Mouse (Mus musculus): ENCODE measurements at regions not wholly inside any gene's neighbourhood (a gene's known extent, or its start where the extent isn't known, plus 50 kb on each side); places are given as distances from the start of the nearest gene placed in this dataset.
A peak's percentile ranks its signal among the peaks of the same experiment; 100 is the strongest.

DNA sequence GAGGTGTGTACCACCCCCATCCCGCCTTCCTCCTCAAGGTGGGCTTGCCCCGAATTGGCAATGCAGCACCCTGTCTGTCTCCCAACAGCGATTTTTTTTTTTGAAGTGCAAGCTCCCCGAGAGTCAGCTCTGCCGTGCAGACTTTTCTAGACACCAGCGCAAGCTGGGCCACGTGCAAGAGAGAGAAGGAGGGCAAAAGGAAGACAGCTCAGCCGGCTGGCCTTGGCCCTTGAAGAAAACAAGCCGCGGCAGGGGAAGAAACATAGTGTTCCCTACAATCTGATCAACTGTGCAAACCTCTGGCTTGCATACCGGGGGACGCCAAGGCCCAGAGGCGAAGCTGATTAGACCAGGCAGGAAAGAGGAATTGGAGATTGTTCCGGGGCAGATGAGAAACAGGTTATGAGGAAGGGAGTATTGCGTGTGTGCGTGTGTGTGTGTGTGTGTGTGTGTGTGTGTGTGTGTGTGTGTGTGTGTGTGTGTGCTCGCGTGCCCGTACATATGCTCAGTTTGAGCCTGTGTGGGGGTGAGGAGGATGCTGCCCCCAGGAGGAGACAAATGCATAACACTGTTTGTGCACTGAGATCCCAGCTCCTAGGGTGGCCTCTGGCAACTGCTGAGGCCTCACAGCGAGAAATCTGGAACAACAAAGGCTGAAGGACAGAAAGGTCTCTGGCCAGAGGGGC is 83.2 kb upstream of the Zfp648 start:
- Histone ChIP-seq H3K4me3 (ENCODE audit: low read depth, low read length) (no peak overlapping the region), H3K9me3 (replicated peaks; ENCODE audit: control insufficient read depth, low read length) (no peaks in the 10 kb centered on the region), H3K4me1 (ENCODE audit: control insufficient read depth, insufficient read depth, low read length) (no peaks in the 10 kb centered on the region), H3K4me2 (ENCODE audit: low read depth, low read length) (peak overlapping the region; percentile 0; the same call in 1 of the 2 replicates), H3K9ac (replicated peaks; ENCODE audit: low read length) (0 out of 2 replicates have a peak overlapping the region, but pooled peaks have one; percentile 18), H3K27me3 (ENCODE audit: control insufficient read depth, insufficient read depth, low read length) (no peaks in the 10 kb centered on the region), H3K27ac (replicated peaks; ENCODE audit: low read depth, low read length) (no peak overlapping the region), H3K36me3 (replicated peaks; ENCODE audit: control insufficient read depth, insufficient read depth, low read depth, low read length) (no peaks in the 10 kb centered on the region)
- ATAC-seq (replicated peaks; ENCODE audit: insufficient number of reproducible peaks, low FRiP score, low TSS enrichment, low read depth) (no peak; the same call in 1 of the 2 replicates), DNase-seq (ENCODE audit: low spot score) (peak; percentile 45)
- WGBS: 36% methylated on average over 20 of the region's 20 CpGs

DNA sequence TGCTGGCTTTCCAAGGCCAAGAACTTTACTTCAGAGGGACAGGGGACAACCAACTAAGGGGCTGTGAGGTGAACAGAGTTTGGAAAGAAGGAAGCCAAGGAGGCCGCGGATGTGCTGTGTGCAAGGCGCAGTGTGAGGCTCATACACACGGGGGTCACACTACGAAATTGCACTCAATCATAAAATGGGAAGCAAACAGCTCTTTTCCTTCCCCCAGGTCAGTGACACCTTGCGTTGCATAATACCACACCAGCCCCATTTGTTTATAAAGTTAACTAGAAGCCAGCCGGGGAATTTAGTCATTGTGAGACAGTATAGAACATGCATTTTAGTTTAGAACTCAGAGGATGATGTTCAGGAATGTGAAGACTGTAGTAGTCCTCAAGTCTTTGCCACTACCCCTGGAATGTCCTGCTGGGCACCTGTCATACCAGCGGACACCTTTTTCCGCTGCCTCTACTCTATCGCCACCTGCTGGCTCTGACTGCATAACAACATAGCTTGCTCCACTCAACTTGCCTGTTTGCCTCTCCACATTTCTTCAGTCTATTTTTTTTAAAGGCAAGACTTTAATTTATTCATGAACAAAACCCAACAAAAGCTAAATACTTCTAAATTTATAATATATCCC is 82.5 kb upstream of the Zfp648 start:
- H3K9me3 ChIP-seq (replicated peaks; ENCODE audit: control insufficient read depth, low read length): no peaks in the 10 kb centered on the region
- no peaks in the 10 kb centered on the region for H3K36me3 ChIP-seq (replicated peaks; ENCODE audit: control insufficient read depth, insufficient read depth, low read depth, low read length)
- no peaks in the 10 kb centered on the region for H3K4me1 ChIP-seq (ENCODE audit: control insufficient read depth, insufficient read depth, low read length)
- H3K9ac ChIP-seq (replicated peaks; ENCODE audit: low read length): no peak overlapping the region
- no peak overlapping the region for H3K4me3 ChIP-seq (ENCODE audit: low read depth, low read length)
- no peak overlapping the region for H3K27ac ChIP-seq (replicated peaks; ENCODE audit: low read depth, low read length)
- peak; percentile 79 for DNase-seq (ENCODE audit: low spot score)
- no peaks in the 10 kb centered on the region for H3K27me3 ChIP-seq (ENCODE audit: control insufficient read depth, insufficient read depth, low read length)
- no peak overlapping the region; the same call in 1 of the 2 replicates for H3K4me2 ChIP-seq (ENCODE audit: low read depth, low read length)
- 45% methylated on average over 10 of the region's 10 CpGs for WGBS
- peak; percentile 56 for ATAC-seq (replicated peaks; ENCODE audit: insufficient number of reproducible peaks, low FRiP score, low TSS enrichment, low read depth)

DNA sequence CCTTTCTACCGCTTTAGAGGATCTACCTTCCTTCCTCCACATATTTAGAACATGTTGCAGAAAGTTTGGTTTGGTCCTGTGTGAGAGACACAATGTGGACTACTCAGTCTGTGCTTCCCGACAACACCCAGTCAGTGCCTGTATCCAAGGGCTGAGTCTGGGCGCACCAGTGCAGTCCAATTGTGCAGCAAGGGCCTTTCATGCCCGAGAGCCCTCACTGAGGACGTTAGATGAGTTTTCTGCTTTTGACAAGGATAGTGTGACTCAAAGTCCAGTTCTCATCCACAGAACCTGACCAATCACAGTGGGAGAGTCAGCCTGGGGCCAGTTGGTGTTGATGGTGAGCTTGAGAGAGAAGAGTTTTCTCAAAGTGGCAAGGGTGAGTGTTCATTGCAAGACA is 81.4 kb upstream of the Zfp648 start:
- ATAC-seq (replicated peaks; ENCODE audit: insufficient number of reproducible peaks, low FRiP score, low TSS enrichment, low read depth) (no peak), DNase-seq (ENCODE audit: low spot score) (no peak)
- Histone ChIP-seq H3K9ac (replicated peaks; ENCODE audit: low read length) (no peak overlapping the region), H3K9me3 (replicated peaks; ENCODE audit: control insufficient read depth, low read length) (no peaks in the 10 kb centered on the region), H3K4me2 (ENCODE audit: low read depth, low read length) (no peak overlapping the region), H3K4me1 (ENCODE audit: control insufficient read depth, insufficient read depth, low read length) (no peaks in the 10 kb centered on the region), H3K27ac (replicated peaks; ENCODE audit: low read depth, low read length) (no peak overlapping the region), H3K36me3 (replicated peaks; ENCODE audit: control insufficient read depth, insufficient read depth, low read depth, low read length) (no peaks in the 10 kb centered on the region), H3K27me3 (ENCODE audit: control insufficient read depth, insufficient read depth, low read length) (no peaks in the 10 kb centered on the region), H3K4me3 (ENCODE audit: low read depth, low read length) (no peak overlapping the region)
- 85% methylated on average over 5 of the region's 5 CpGs for WGBS

DNA sequence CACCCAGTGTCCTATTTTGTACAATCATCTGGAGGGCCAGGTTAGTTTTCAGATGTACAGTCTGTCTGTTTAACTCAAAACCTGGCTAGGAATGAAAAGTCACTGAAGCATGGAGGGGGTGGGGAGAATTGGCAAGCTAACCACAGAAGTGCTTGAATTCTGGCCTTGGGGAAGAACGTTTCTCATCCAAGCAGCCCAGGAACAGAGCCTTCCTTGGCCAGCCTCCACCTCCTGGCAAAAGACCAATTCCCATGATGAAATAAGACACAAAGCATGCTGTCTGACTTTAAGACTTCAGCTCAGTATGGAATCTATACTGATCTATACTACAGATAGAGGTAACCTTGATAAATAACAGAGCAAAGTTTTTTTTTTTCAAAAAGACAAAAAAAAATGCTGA is 80.3 kb upstream of the Zfp648 start:
- DNase-seq (ENCODE audit: low spot score) (no peak), ATAC-seq (replicated peaks; ENCODE audit: insufficient number of reproducible peaks, low FRiP score, low TSS enrichment, low read depth) (no peak)
- H3K9ac ChIP-seq (replicated peaks; ENCODE audit: low read length): no peak overlapping the region
- no peaks in the 10 kb centered on the region for H3K9me3 ChIP-seq (replicated peaks; ENCODE audit: control insufficient read depth, low read length)
- no peak overlapping the region for H3K4me2 ChIP-seq (ENCODE audit: low read depth, low read length)
- H3K4me3 ChIP-seq (ENCODE audit: low read depth, low read length): no peak overlapping the region
- no peaks in the 10 kb centered on the region for H3K36me3 ChIP-seq (replicated peaks; ENCODE audit: control insufficient read depth, insufficient read depth, low read depth, low read length)
- no peak overlapping the region for H3K27ac ChIP-seq (replicated peaks; ENCODE audit: low read depth, low read length)
- H3K27me3 ChIP-seq (ENCODE audit: control insufficient read depth, insufficient read depth, low read length): no peaks in the 10 kb centered on the region
- 64% methylated on average over 1 of the region's 1 CpGs for WGBS
- H3K4me1 ChIP-seq (ENCODE audit: control insufficient read depth, insufficient read depth, low read length): no peaks in the 10 kb centered on the region

DNA sequence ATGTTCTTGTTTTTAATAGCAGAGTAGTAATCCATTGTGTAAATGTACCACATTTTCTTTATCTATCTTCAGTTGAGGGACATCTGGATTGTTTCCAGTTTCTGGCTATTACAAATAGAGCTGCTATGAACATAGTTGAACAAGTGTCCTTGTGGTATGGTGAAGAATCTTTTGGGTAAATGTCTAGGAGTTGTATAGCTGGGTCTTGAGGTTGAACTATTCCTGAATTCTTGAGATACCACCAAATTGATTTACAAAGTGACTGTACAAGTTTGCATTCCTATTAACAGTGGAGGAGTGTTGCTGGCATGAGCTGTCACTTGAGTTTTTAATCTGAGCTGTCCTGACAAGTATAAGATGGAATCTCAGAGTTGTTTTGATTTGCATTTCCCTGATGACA is 76.0 kb upstream of the Zfp648 start:
- no peak overlapping the region for H3K27ac ChIP-seq (replicated peaks; ENCODE audit: low read depth, low read length)
- ATAC-seq (replicated peaks; ENCODE audit: insufficient number of reproducible peaks, low FRiP score, low TSS enrichment, low read depth) (no peak), DNase-seq (ENCODE audit: low spot score) (no peak)
- H3K27me3 ChIP-seq (ENCODE audit: control insufficient read depth, insufficient read depth, low read length): no peaks in the 10 kb centered on the region
- no peaks in the 10 kb centered on the region for H3K4me1 ChIP-seq (ENCODE audit: control insufficient read depth, insufficient read depth, low read length)
- no peak overlapping the region for H3K4me3 ChIP-seq (ENCODE audit: low read depth, low read length)
- no peak overlapping the region for H3K4me2 ChIP-seq (ENCODE audit: low read depth, low read length)
- H3K36me3 ChIP-seq (replicated peaks; ENCODE audit: control insufficient read depth, insufficient read depth, low read depth, low read length): no peaks in the 10 kb centered on the region
- H3K9ac ChIP-seq (replicated peaks; ENCODE audit: low read length): no peak overlapping the region
- no peaks in the 10 kb centered on the region for H3K9me3 ChIP-seq (replicated peaks; ENCODE audit: control insufficient read depth, low read length)

DNA sequence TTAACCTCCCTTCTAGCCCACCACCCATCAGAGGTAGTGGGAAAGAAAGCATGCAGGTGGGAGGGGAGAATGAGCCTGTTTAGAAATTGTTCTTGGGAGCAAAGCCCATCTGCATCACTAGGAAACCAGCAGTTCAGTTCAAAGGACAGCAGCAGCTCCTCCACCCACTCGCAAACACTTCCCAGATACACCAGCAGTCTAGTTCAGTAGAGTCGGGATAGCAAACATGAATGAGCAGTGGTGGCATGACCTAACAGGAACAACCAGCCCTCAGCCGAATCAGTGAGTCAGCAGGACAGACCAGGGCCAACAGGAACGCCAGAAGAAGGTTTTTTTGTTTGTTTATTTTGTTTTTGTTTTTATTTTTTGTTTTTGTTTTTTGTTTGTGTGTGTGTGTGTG is 74.5 kb upstream of the Zfp648 start:
- no peaks in the 10 kb centered on the region for H3K27me3 ChIP-seq (ENCODE audit: control insufficient read depth, insufficient read depth, low read length)
- WGBS: 79% methylated on average over 4 of the region's 4 CpGs
- H3K36me3 ChIP-seq (replicated peaks; ENCODE audit: control insufficient read depth, insufficient read depth, low read depth, low read length): no peaks in the 10 kb centered on the region
- H3K4me1 ChIP-seq (ENCODE audit: control insufficient read depth, insufficient read depth, low read length): no peaks in the 10 kb centered on the region
- ATAC-seq (replicated peaks; ENCODE audit: insufficient number of reproducible peaks, low FRiP score, low TSS enrichment, low read depth) (no peak), DNase-seq (ENCODE audit: low spot score) (no peak)
- H3K9ac ChIP-seq (replicated peaks; ENCODE audit: low read length): no peak overlapping the region
- no peak overlapping the region for H3K27ac ChIP-seq (replicated peaks; ENCODE audit: low read depth, low read length)
- no peak overlapping the region for H3K4me2 ChIP-seq (ENCODE audit: low read depth, low read length)
- no peaks in the 10 kb centered on the region for H3K9me3 ChIP-seq (replicated peaks; ENCODE audit: control insufficient read depth, low read length)
- no peak overlapping the region for H3K4me3 ChIP-seq (ENCODE audit: low read depth, low read length)

DNA sequence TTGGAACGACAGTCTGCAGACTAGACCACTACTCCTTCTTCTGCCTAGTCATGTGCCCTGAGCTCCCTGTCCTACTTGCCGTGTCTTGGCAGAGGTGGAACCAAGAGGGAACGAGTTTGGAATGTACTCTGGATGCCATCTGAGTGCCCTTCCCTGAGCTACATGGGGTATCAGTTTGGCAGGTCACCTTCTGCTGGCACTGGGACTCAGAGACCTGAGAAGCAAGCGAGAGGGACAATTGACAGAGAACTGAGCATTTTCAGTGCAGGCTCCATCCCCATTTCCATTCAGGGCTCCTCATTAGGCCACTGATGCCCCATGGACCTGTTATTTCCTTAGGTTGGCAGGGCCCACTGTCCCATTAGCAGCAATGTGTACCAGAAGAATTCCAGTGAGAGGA is 61.5 kb upstream of the Zfp648 start:
- H3K27ac ChIP-seq (replicated peaks; ENCODE audit: low read depth, low read length): no peak overlapping the region
- no peak overlapping the region for H3K4me2 ChIP-seq (ENCODE audit: low read depth, low read length)
- ATAC-seq (replicated peaks; ENCODE audit: insufficient number of reproducible peaks, low FRiP score, low TSS enrichment, low read depth): no peak
- no peaks in the 10 kb centered on the region for H3K4me1 ChIP-seq (ENCODE audit: control insufficient read depth, insufficient read depth, low read length)
- H3K9ac ChIP-seq (replicated peaks; ENCODE audit: low read length): no peak overlapping the region
- no peak for DNase-seq (ENCODE audit: low spot score)
- H3K9me3 ChIP-seq (replicated peaks; ENCODE audit: control insufficient read depth, low read length): no peaks in the 10 kb centered on the region
- H3K4me3 ChIP-seq (ENCODE audit: low read depth, low read length): no peak overlapping the region
- H3K27me3 ChIP-seq (ENCODE audit: control insufficient read depth, insufficient read depth, low read length): no peaks in the 10 kb centered on the region
- H3K36me3 ChIP-seq (replicated peaks; ENCODE audit: control insufficient read depth, insufficient read depth, low read depth, low read length): no peaks in the 10 kb centered on the region
- WGBS: 77% methylated on average over 4 of the region's 4 CpGs

DNA sequence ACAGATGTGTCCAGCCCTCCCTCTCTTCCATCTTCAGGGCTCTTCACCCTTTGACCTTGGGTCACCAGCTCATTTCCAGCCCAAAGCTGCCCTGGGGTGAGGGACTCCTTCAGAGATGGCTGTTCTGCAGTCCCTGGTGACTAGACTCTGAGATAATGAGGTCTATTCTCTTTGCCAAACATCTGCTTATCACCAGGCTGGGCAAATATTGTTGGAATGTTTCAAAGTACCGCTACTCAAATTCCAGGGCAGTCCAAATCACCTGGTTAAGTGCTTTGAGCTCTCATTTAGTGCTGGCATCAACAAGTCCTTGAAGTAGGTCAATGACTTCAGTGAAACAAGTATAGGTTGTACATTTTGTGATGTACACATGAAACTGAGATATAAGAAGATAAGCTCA is 57.3 kb upstream of the Zfp648 start:
- no peak overlapping the region for H3K27ac ChIP-seq (replicated peaks; ENCODE audit: low read depth, low read length)
- DNase-seq (ENCODE audit: low spot score): no peak
- no peak overlapping the region for H3K4me3 ChIP-seq (ENCODE audit: low read depth, low read length)
- no peaks in the 10 kb centered on the region for H3K9me3 ChIP-seq (replicated peaks; ENCODE audit: control insufficient read depth, low read length)
- 34% methylated on average over 1 of the region's 1 CpGs for WGBS
- H3K36me3 ChIP-seq (replicated peaks; ENCODE audit: control insufficient read depth, insufficient read depth, low read depth, low read length): no peaks in the 10 kb centered on the region
- ATAC-seq (replicated peaks; ENCODE audit: insufficient number of reproducible peaks, low FRiP score, low TSS enrichment, low read depth): no peak
- no peaks in the 10 kb centered on the region for H3K4me1 ChIP-seq (ENCODE audit: control insufficient read depth, insufficient read depth, low read length)
- no peaks in the 10 kb centered on the region for H3K27me3 ChIP-seq (ENCODE audit: control insufficient read depth, insufficient read depth, low read length)
- no peak overlapping the region for H3K4me2 ChIP-seq (ENCODE audit: low read depth, low read length)
- no peak overlapping the region for H3K9ac ChIP-seq (replicated peaks; ENCODE audit: low read length)

Measured in embryonic facial prominence, embryonic 11.5 days (tissue).